Mouse (Mus musculus) c-Kit-positive CD71-negative TER-119-negative erythroid progenitor cells, embryonic 14.5 days (primary cell): ENCODE results near the gene Hsd17b12.

Experiments
- DNase-seq: peaks from one replicate; pipeline ENCODE4 v3.0.0-alpha.2; 2013; ENCODE audit warnings: low read depth

Gene Hsd17b12

DNA sequence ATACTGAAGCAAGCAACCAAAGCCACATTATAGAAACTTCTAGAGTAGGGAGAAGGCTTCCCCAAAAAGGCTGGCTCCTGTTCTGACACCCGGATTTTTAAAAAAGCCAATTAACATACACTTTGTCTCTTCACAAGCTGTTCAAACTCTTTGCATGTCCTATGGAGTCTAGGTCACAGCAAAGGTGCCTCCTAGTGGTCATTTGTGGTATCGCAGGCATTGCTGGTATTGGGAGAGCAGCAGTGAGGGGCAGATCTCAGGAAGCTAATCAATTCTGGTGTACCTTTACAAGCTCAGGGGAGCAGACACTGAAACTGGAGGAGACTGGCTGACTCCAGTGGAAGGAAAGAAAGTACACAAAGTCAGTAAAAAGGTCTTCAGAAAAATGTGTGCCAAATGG is 155.4 kb downstream of the Hsd17b12 start:
- DNase-seq: peak; percentile 77

DNA sequence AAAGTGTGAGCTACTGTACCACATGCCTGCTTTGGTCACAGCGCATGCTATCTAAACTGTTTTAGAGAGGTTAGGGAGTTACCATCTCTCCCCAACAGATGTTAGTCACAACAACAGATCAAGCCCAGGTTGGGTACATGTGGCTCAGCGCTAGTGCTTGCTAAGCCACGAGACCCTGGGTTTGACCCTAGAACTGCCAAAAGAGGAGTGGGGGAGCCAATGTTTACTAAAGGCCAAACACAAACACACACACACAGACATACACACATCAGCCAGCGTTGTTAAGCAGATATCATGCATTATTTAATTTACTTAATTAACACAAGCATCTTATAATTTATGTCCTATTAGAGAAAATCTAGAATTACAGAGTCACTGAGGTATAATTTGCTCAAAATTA is 155.8 kb downstream of the Hsd17b12 start:
- no peak for DNase-seq

DNA sequence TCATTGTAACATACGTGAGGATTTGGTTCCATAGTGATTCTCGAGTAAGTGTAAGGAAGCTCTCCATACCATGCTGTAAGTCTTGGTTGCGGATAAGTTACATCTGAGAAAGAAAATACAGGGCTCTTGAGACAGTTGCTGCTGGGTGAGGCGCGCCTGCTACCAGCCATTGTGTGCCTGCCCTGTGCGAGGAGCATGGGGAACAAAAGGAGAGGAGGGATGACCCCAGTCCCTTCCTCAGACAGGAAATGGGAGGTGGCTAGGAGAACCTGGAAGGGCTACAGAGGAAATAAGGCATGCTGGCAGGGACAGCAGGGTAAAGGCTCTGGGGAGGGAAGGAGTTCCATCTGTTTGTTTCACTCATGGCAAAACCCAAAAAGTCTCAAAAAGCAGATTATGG is 156.4 kb downstream of the Hsd17b12 start:
- no peak for DNase-seq

DNA sequence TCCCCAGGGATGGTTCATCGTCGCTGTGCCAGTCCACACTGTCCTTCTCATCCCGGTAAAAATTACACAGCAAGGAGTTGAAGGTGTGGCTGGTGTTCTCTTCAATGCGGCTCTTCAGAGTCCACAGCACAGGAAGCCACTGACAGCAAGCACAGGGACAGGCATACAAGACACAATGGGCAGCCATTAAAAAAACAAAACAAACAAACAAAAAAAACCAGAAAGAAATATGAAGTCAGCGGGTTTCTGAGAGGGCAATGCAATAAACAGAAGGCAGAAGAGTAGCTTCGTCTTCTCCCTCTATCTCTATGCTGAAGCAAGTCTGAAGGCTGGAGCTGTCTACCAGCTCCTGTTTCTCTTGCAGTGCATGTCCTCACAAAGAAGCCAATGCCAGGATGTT is 161.5 kb downstream of the Hsd17b12 start, which contains the start of gene Gm27027:
Gene Gm27027 (minus strand): TSS at position 101 of the 400 bp plus-strand sequence.
- no peak for DNase-seq

DNA sequence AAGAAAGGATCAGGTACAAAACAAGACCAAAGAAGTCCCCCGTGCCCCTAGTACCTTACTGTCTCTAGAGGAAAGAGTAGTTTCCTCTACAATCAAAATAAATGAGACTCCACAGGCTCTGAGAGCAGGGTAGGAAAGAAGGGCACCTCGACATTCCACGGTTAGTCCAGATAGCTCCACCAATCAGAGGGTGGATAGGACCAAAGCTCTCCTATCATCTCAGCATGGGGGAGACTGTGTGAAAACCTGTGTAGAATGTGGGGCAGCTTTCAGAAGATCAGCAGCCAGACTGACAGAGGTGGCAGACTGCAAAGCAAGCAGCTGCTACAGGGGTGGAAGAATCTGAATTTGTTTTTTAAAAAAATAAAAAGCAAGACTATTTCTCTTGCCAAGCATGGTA is 165.0 kb downstream of the Hsd17b12 start:
- no peak for DNase-seq

DNA sequence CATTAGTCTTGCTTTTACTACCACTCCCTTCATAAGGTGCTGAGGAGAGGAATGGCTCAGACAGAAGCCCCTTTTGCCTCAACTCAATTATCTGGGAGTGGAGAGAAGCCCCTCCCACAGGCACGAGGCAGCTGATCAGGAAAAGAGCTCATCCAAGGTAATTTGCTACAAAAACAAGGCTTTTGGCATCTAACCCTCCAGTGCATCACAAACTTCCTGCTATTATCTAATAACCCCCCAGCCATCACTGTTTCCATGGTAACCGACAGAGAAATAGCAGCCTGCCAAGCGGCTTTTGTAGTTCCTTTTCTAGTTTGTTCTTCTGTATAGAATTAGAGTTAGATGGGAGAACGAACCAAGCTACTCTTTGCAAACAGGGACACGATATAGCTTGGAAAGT is 165.5 kb downstream of the Hsd17b12 start:
- no peak for DNase-seq

DNA sequence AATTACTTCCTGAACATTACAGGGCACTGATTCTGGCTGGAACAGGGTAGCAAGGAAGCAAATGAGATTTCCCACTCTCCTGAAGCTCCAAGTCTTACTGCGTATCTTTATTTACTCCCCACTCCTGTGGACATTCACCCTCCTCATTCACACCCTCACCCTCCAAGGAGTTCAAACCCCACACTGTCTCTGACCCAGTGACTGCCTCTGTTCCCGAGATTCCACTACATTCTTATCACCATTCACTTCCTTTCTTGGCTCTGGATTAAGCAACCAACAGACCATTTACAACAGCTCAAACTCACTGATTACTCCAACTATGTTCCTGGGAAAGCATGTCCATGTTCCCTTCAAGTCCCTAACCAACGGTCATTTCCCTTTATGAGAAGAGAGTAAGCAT is 166.4 kb downstream of the Hsd17b12 start:
- no peak for DNase-seq

DNA sequence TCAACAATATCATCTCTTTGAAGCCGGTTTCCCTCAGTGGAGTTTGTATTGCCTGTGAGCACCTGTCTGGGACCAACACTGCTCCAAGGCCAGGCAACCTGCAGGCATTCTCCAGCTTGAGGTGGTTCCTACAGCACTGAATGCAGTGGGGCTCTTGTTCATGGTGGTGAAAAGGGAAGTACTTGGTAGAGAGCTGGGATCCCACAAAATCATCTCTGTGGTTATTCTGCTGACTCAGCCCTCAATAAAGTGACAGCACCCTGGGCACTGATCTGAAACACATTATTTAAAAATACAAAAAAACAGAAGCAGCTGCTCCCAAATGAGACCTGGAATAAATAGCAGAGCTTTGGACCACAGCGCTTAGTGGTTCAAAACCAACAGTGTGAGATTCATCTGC is 169.3 kb downstream of the Hsd17b12 start:
- no peak for DNase-seq
